Mouse (Mus musculus) erythroblast, embryonic 14.5 days (primary cell): ENCODE measurements around the gene Cutc.

Experiments used
- GATA1 ChIP-seq: IDR thresholded peaks from 2 replicates; pipeline ENCODE4 v1.6.1; 2012; ENCODE audit warnings: low read length, inconsistent platforms, mixed read lengths
- TAL1 ChIP-seq: IDR thresholded peaks from 3 replicates; pipeline ENCODE4 v1.6.1; 2012; ENCODE audit warnings: low read length, inconsistent platforms, mixed read lengths

- TF ChIP-seq TAL1: no peak
- no peak for TF ChIP-seq GATA1
These were observed 40.8 kb upstream of the Cutc start for GRCm38 (mm10) chr19:43711971-43712370.
